In genomic region chr13:73346743-73347142, GRCm38 (mm10) we compare ENCODE assay signal across 17 mouse cellular contexts. TPM values are rescaled to one million over a fixed set of nuclear protein-coding genes. Genes with fewer than 3 reads are reported as not detected.
DNase-seq lines count a peak whose midpoint lies in the region; TF ChIP-seq lines count a peak whose summit lies in the region.
"Had no signal": no experiment of that assay in that cellular context is flagged by ENCODE, and none has a peak within 500 bp of the region (broad histone marks: within the 10 kb centered on the region; RNA-seq: fewer than 3 reads in every experiment).

No protein-coding gene starts in this region.

- H3K4me1 ChIP-seq in heart, embryonic 10.5 days, result peaks cover 22% of the 10 kb centered on the region
- no peaks in the 10 kb centered on the region for H3K4me1 ChIP-seq in kidney, adult 2 months (ENCODE audit: control insufficient read depth, insufficient read depth, low read length)
- H3K4me1 ChIP-seq: limb, embryonic 15.5 days; midbrain, embryonic 15.5 days had no signal

- H3K4me3 ChIP-seq in heart, embryonic 10.5 days, result peak overlapping the region; percentile 32
- peak overlapping the region; percentile 29; the same call in 1 of the 2 replicates for H3K4me3 ChIP-seq in kidney, adult 2 months (ENCODE audit: insufficient read depth, low read depth, low read length)
- H3K4me3 ChIP-seq: embryonic facial prominence, embryonic 12.5 days; limb, embryonic 15.5 days; midbrain, embryonic 15.5 days had no signal

- TF ChIP-seq POLR2A in kidney, adult 2 months (IDR thresholded peaks at IDR 0.05; ENCODE audit: low read depth, low read length), result no peak

- H3K27me3 ChIP-seq in heart, embryonic 10.5 days (ENCODE audit: insufficient read depth, poor library complexity, severe bottlenecking), result no peaks in the 10 kb centered on the region
- no peaks in the 10 kb centered on the region for H3K27me3 ChIP-seq in kidney, adult 2 months (replicated peaks; ENCODE audit: control insufficient read depth, insufficient read depth, low read length)
- H3K27me3 ChIP-seq: embryonic facial prominence, embryonic 12.5 days; limb, embryonic 15.5 days; midbrain, embryonic 15.5 days had no signal

- no peaks in the 10 kb centered on the region for H3K9me3 ChIP-seq in heart, embryonic 10.5 days
- H3K9me3 ChIP-seq: embryonic facial prominence, embryonic 12.5 days; limb, embryonic 15.5 days; midbrain, embryonic 15.5 days had no signal

- no peak for TF ChIP-seq CTCF in kidney, adult 2 months (conservative IDR thresholded peaks at IDR 0.05; ENCODE audit: insufficient read depth, insufficient read length, low read depth, low read length)

- H3K27ac ChIP-seq in heart, embryonic 10.5 days, result peak overlapping the region; percentile 69
- peak overlapping the region; percentile 87; the same call in 1 of the 2 replicates for H3K27ac ChIP-seq in kidney, adult 2 months (ENCODE audit: insufficient read depth, low read depth, low read length)
- H3K27ac ChIP-seq: embryonic facial prominence, embryonic 12.5 days; limb, embryonic 15.5 days; midbrain, embryonic 15.5 days had no signal

- no peaks in the 10 kb centered on the region for H3K36me3 ChIP-seq in heart, embryonic 10.5 days
- no peaks in the 10 kb centered on the region for H3K36me3 ChIP-seq in kidney, adult 2 months (ENCODE audit: control insufficient read depth, insufficient read depth, low read length)
- H3K36me3 ChIP-seq: embryonic facial prominence, embryonic 12.5 days; limb, embryonic 15.5 days; midbrain, embryonic 15.5 days had no signal

- no peak for DNase-seq in heart, embryonic 10.5 days (ENCODE audit: low spot score)
- no peak for DNase-seq in heart, adult 11 months
- DNase-seq in kidney, adult 2 months, result no peak
- DNase-seq in kidney, adult 18-20 months, result no peak
- peak; percentile 32 for DNase-seq in ES-CJ7 (ENCODE audit: low read depth, low spot score)
- peak; percentile 31 for DNase-seq in heart, postnatal 4 days
- DNase-seq in adrenal gland, adult (ENCODE audit: inconsistent age in 2 of 2, low spot score in 1 of 2), result no peak
- DNase-seq: adrenal gland, adult 8-10 months; cerebellum, adult 11 months; cerebellum, postnatal 14 days; forebrain, postnatal 0 days; retina, postnatal 1 day; right cerebral cortex, postnatal 4 days; thymus, postnatal 14 days had no signal

- WGBS in heart, embryonic 10.5 days, result 54% methylated on average over 4 of the region's 4 CpGs
- 66% methylated on average over 4 of the region's 4 CpGs for WGBS in kidney, adult 2 months

RNA-seq across cellular contexts. Expression of gene Ndufs6, which starts 18.4 kb away (rescaled TPM):
- 499 and 600 TPM in 2 replicates for polyA plus RNA-seq in heart, embryonic 10.5 days (2016; fragmentation: Nextera tagmentation; extraction: Ambion mirVana)
- 191 and 319 TPM in 2 replicates for polyA plus RNA-seq in kidney, adult 2 months (2012; rRNA removed)
- total RNA-seq in heart, postnatal 4 days (2021), result 100 to 1,000 TPM; 659 to 710 TPM

RNA-seq across cellular contexts. Expression of gene Mrpl36, which starts 18.4 kb away (rescaled TPM):
- 145 and 181 TPM in 2 replicates for polyA plus RNA-seq in heart, embryonic 10.5 days (2016; fragmentation: Nextera tagmentation; extraction: Ambion mirVana)
- 95.0 and 108 TPM in 2 replicates for polyA plus RNA-seq in kidney, adult 2 months (2012; rRNA removed)
- total RNA-seq in heart, postnatal 4 days (2021), result 10 to 100 TPM; 41.6 to 43.9 TPM

Comparison
In these comparisons a context has a peak if more than half of its experiments do, and no peak if none do; other contexts are left out.
1. DNase-seq: peak in ES-CJ7 (single experiment) and heart, postnatal 4 days (single experiment); none in heart, embryonic 10.5 days (single experiment), heart, adult 11 months (single experiment), kidney, adult 2 months (single experiment), kidney, adult 18-20 months (single experiment) and adrenal gland, adult (0 of 2).